Mouse (Mus musculus): ENCODE data around the gene Ttll7.

DNA sequence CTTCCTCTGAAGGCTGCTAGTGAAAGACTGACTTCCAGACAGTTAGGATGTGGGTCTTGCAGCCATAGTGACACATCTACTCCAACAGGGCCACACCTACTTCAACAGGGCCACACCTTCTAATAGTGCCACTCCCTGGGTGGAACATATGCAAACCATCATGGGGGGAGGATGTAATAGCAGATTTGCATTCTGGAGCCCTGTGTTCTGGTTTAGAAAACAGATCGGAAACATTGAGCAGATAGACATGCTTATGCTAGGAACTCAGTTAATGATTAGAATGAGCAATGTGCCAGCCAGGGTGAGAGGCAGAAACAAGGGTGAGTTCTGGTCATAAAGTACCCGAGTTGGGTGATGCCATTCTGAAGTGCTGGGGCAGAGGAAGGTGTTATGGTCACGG is 19.8 kb downstream of the Ttll7 start:
- TF ChIP-seq CTCF (IDR thresholded peaks at IDR 0.05; ENCODE audit: insufficient read depth, low read length) = no peak
- no peak for TF ChIP-seq POLR2A (IDR thresholded peaks at IDR 0.05; ENCODE audit: borderline replicate concordance, extremely low read depth, low read depth, low read length)
